Mouse (Mus musculus): ENCODE measurements at regions not wholly inside any gene's neighbourhood (a gene's known extent, or its start where the extent isn't known, plus 50 kb on each side); places are given as distances from the start of the nearest gene placed in this dataset.

GRCm38 (mm10) chr15:21836110-21836509 is 712.7 kb upstream of the Cdh18 start:
- no peak for ATAC-seq
- Histone ChIP-seq H3K4me3 (ENCODE audit: low read depth, low read length) (no peak overlapping the region), H3K9me3 (replicated peaks; ENCODE audit: control insufficient read depth, low read length) (no peaks in the 10 kb centered on the region), H3K36me3 (ENCODE audit: control insufficient read depth, insufficient read depth, low read length) (no peaks in the 10 kb centered on the region), H3K9ac (ENCODE audit: low read length) (no peak overlapping the region), H3K4me2 (ENCODE audit: low read length) (no peak overlapping the region), H3K27ac (ENCODE audit: low read depth, low read length) (no peak overlapping the region), H3K4me1 (ENCODE audit: control insufficient read depth, insufficient read depth, low read length) (no peaks in the 10 kb centered on the region), H3K27me3 (replicated peaks; ENCODE audit: control insufficient read depth, insufficient read depth, low read length) (no peaks in the 10 kb centered on the region)
- WGBS: 87% methylated on average over 5 of the region's 5 CpGs
- DNase-seq (ENCODE audit: low spot score): no peak

GRCm38 (mm10) chr15:21858540-21858939 is 690.3 kb upstream of the Cdh18 start:
- 43% methylated on average over 7 of the region's 7 CpGs for WGBS
- Histone ChIP-seq H3K4me2 (ENCODE audit: low read length) (no peak overlapping the region), H3K36me3 (ENCODE audit: control insufficient read depth, insufficient read depth, low read length) (no peaks in the 10 kb centered on the region), H3K4me1 (ENCODE audit: control insufficient read depth, insufficient read depth, low read length) (no peaks in the 10 kb centered on the region), H3K9ac (ENCODE audit: low read length) (no peak overlapping the region), H3K27me3 (replicated peaks; ENCODE audit: control insufficient read depth, insufficient read depth, low read length) (no peaks in the 10 kb centered on the region), H3K9me3 (replicated peaks; ENCODE audit: control insufficient read depth, low read length) (no peaks in the 10 kb centered on the region; the same call in 1 of the 2 replicates), H3K4me3 (ENCODE audit: low read depth, low read length) (no peak overlapping the region), H3K27ac (ENCODE audit: low read depth, low read length) (no peak overlapping the region)
- ATAC-seq (peak; percentile 82), DNase-seq (ENCODE audit: low spot score) (peak; percentile 64)

- H3K9ac ChIP-seq (ENCODE audit: low read length): no peak overlapping the region
Observed at GRCm38 (mm10) chr15:21885181-21885580, 663.6 kb upstream of the Cdh18 start.

More at GRCm38 (mm10) chr15:21885181-21885580, 663.6 kb upstream of the Cdh18 start:
- H3K4me2 ChIP-seq (ENCODE audit: low read length): no peak overlapping the region
- H3K36me3 ChIP-seq (ENCODE audit: control insufficient read depth, insufficient read depth, low read length): no peaks in the 10 kb centered on the region
- H3K4me3 ChIP-seq (ENCODE audit: low read depth, low read length): no peak overlapping the region
- no peaks in the 10 kb centered on the region for H3K27me3 ChIP-seq (replicated peaks; ENCODE audit: control insufficient read depth, insufficient read depth, low read length)
- H3K9me3 ChIP-seq (replicated peaks; ENCODE audit: control insufficient read depth, low read length): no peaks in the 10 kb centered on the region
- 29% methylated on average over 2 of the region's 2 CpGs for WGBS
- peak; percentile 70 for DNase-seq (ENCODE audit: low spot score)
- peak; percentile 71; the same call in 1 of the 2 replicates for ATAC-seq
- H3K27ac ChIP-seq (ENCODE audit: low read depth, low read length): no peak overlapping the region
- no peaks in the 10 kb centered on the region for H3K4me1 ChIP-seq (ENCODE audit: control insufficient read depth, insufficient read depth, low read length)
